Mouse (Mus musculus): ENCODE results near the gene Emc4. TPM values are rescaled to one million over a fixed set of nuclear protein-coding genes. Genes with fewer than 3 reads are reported as not detected.

Gene Emc4
- 108 and 146 TPM in 2 replicates for polyA plus RNA-seq (2012; rRNA removed; ENCODE audit: low replicate concordance)

DNA sequence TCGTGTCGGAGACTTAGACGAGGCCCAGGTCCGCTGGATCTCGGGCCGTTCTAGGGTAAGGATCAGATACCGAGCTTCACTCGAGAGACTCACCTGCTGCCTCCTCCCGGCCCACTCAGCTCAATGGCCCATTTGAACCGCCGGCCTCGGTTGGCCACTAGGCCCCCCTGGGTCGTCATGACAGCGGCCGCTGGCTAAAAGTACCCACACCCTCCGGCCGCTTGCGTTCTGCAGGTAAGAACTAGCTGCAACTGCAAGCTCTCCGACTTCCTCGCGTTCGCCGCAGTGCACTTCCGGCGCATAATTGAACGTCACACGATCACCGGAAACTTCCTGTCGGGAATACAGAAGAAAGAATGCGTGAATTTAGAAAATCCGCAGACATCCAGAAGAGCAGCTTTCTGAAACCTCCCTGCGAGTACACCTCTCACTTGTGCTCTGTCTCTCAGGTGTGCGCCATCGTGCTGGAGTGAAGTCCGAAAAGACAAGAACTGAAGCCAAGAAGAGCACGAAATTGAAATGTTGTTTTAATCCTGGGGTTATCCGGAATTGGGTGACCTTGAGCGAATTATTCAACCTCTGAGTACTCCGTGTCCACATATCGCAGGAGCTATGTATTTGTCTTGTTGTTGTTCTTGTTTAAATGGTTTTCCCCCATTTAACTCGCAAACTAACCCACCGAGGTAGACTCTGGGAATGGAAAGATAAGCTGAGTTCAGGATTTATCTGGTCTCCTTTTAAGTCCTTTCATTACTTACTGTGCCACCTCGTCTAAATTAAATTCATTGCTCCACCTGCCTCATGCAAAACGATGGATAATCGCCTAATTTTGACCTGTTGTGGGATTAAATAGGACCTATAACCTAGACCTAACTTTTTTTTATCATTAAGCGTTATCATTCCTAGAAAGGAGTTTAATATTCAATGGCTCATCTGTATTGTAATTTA, at the start of gene Emc4:
Gene Emc4, minus strand, starts transcription at position 302 of the 948 bp plus-strand sequence.

DNA sequence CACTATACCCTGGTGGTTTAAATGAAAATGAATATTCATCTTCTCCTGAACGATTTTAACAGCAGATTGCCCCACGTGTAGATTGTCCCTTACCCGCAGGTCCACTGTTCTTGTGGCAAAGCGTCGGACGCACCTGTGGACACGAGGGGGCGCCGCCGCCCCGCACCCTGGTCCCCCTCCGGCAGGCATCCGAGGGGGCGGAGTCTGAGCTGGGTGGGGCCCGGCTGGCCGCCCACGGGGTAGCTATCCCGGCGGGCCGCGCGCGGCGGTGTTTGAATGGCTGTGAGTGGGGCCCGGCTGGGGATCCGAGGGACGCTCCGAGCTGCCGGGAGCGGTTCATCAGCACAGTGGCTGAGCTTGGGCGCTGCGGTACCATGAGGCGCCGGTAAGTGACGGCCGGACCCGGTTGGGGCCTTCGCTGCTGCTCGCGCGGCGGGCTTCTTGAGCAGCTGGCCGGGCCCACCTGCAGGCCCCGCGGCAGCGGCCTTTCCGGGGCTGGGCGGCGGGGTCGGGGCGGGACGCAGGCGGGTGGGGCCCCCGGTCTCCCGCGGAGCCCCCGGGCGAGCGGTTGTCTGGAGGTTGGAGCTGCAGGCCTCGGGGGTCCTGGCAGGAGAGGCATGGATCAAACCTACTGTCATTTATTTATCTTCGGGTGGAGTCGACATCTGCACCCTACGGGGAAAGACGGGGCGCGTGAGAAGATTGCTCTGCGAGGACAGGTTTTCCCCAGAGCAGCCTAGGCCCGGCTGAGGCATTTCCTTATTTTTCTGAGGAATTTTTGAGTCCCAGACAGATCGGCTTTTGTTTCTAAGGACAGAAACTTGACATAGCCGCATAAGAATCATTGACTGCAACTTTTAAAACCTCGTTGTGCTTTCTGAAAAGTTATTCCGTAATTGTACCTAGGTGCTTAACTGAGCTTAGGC, 11.4 kb upstream of the Emc4 start, which contains the start of gene Katnbl1:
Gene Katnbl1, plus strand, starts transcription at position 239 of the 926 bp plus-strand sequence.

Other genes starting within 250 kb of the Emc4 start
- gene Olfr1316, start 233.1 kb downstream of the Emc4 start, polyA plus RNA-seq (2012; rRNA removed; ENCODE audit: low replicate concordance): not detected in 2 replicates
- not detected in 2 replicates for gene Olfr1317, start 227.7 kb downstream of the Emc4 start, polyA plus RNA-seq (2012; rRNA removed; ENCODE audit: low replicate concordance)
- not detected in 2 replicates for gene Olfr1318, start 213.8 kb downstream of the Emc4 start, polyA plus RNA-seq (2012; rRNA removed; ENCODE audit: low replicate concordance)
- 17.8 and 45.7 TPM in 2 replicates for gene Lpcat4, start 128.6 kb downstream of the Emc4 start, polyA plus RNA-seq (2012; rRNA removed; ENCODE audit: low replicate concordance)
- not detected in 2 replicates for gene Nutm1, start 108.7 kb downstream of the Emc4 start, polyA plus RNA-seq (2012; rRNA removed; ENCODE audit: low replicate concordance)
- gene Nop10, start 106.1 kb downstream of the Emc4 start, polyA plus RNA-seq (2012; rRNA removed; ENCODE audit: low replicate concordance): 121 and 144 TPM in 2 replicates
- 26.2 and 32.0 TPM in 2 replicates for gene Slc12a6, start 102.2 kb downstream of the Emc4 start, polyA plus RNA-seq (2012; rRNA removed; ENCODE audit: low replicate concordance)
- gene Gm21985, start 101.7 kb downstream of the Emc4 start, polyA plus RNA-seq (2012; rRNA removed; ENCODE audit: low replicate concordance): not detected in 2 replicates
- gene Katnbl1, start 11.2 kb upstream of the Emc4 start, polyA plus RNA-seq (2012; rRNA removed; ENCODE audit: low replicate concordance): 2.4 and 2.5 TPM in 2 replicates
- gene Emc7, start 87.0 kb upstream of the Emc4 start, polyA plus RNA-seq (2012; rRNA removed; ENCODE audit: low replicate concordance): 9.9 and 13.6 TPM in 2 replicates
- gene Chrm5, start 112.7 kb upstream of the Emc4 start, polyA plus RNA-seq (2012; rRNA removed; ENCODE audit: low replicate concordance): not detected in 2 replicates
- 8.8 and 8.9 TPM in 2 replicates for gene Aven, start 124.9 kb upstream of the Emc4 start, polyA plus RNA-seq (2012; rRNA removed; ENCODE audit: low replicate concordance)

All from subcutaneous adipose tissue, adult 2 months (tissue).